Mouse (Mus musculus): ENCODE measurements around the gene Dhrs1. TPM values are rescaled to one million over a fixed set of nuclear protein-coding genes. Genes with fewer than 3 reads are reported as not detected.
A peak's percentile ranks its signal among the peaks of the same experiment; 100 is the strongest.

The Dhrs1 gene
- total RNA-seq, 4 experiments from 2014 or later: 86.1 to 119 (median 97.8) TPM

DNA sequence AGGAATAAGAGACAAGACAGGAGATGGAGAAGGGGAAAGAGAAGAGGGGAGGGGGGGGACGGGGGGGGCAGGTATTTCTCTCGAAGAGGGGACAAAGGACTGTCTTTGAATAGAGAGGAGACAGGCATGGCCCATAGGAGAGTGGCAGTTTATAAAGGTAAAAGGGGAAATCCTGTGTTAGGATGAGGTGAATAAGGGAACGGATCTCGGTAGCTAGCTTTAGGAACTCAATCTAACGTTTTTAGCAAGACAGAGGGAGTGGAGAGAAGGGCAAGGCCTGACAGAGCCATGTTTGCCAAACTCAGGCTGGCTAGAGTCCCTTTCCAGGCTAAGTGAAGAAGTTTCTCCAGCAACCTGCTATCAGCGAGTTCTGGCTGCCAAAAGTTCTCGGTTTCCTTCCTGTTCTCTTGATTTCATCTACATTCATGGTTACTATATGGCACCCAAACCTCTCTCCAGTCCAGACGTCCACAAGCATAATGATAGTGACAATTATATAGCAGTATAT is 23.0 kb downstream of the Dhrs1 start:
- DNase-seq (ENCODE audit: low spot score in 2 of 2): no peak

- peak; percentile 85 to 92 for DNase-seq (ENCODE audit: low spot score in 2 of 2)
Observed at GRCm38 (mm10) chr14:55721700-55722437, 23.6 kb downstream of the Dhrs1 start, which contains the start of gene Rabggta. Rabggta (minus strand) TSS chr14:55722263.

GRCm38 (mm10) chr14:55721076-55721475 is 24.4 kb downstream of the Dhrs1 start:
- no peak for DNase-seq (ENCODE audit: low spot score in 2 of 2)

- no peak for DNase-seq (ENCODE audit: low spot score in 2 of 2)
Observed at GRCm38 (mm10) chr14:55720666-55721065, 24.8 kb downstream of the Dhrs1 start.

DNA sequence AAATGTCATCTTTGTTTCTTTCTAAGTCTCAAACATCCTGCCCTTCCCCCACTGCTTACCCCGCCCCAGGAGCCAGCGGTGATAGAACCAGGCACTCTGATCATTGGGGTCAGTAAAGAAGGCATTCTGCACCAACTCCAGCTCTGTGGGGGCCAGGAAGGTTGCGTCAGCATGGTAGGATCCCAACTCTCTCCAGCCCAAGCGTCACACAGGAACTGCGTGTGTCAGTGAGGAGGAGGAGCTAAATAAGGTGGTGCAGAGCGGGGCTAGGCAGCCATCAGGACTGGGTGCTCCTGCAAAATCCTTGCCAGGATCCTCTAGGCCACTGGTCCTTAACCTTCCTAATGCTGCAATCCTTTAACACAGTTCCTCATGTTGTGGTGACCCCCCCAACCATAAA is 25.8 kb downstream of the Dhrs1 start:
- no peak for DNase-seq (ENCODE audit: low spot score in 2 of 2)

GRCm38 (mm10) chr14:55716884-55717283 is 28.6 kb downstream of the Dhrs1 start:
- no peak for DNase-seq (ENCODE audit: low spot score in 2 of 2)

DNA sequence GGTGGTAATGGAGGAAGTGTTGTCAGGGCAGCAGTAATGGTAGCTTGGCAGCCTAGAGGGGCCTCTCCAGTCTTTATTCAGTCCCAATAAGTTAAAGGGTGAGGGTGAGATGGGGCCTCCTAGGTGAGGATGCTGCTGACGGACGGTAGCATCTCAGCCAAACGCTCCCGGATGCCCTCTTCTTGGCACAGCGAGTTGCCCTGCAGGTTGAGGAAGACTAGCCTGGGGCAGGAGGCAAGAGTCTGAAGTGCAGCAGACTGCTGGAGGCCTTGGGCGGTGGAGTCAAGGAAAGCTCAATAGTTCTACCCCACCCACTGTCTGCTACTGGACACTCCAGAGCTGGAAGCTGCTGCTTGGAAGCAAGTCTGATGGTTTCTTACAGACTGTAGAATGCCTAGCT is 29.2 kb downstream of the Dhrs1 start:
- DNase-seq (ENCODE audit: low spot score in 2 of 2): no peak

DNA sequence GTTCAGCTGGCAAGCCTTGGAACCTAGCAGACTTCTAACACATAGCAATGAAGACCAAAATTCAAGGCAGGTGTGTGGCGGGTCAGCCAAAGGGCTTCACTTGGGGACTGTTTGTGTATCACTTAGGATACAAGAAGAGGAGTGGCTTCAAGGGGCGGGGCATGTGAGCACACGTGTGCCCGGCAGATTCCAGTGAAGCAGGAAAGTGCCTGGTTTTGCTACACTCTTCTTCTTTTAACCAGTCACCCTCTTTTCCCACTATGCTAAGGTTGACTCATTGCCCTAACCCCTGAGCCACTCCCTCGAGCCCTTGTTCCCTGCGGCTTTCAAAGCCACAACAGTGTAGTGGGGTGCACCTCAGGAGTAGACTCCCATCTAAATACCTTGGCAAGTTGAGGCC is 30.6 kb downstream of the Dhrs1 start:
- no peak for DNase-seq (ENCODE audit: low spot score in 2 of 2)

GRCm38 (mm10) chr14:55713729-55714122 is 31.8 kb downstream of the Dhrs1 start, which contains the start of gene Tgm1:
Tgm1 (minus strand) TSS chr14:55713926.
- no peak for DNase-seq (ENCODE audit: low spot score in 2 of 2)

DNA sequence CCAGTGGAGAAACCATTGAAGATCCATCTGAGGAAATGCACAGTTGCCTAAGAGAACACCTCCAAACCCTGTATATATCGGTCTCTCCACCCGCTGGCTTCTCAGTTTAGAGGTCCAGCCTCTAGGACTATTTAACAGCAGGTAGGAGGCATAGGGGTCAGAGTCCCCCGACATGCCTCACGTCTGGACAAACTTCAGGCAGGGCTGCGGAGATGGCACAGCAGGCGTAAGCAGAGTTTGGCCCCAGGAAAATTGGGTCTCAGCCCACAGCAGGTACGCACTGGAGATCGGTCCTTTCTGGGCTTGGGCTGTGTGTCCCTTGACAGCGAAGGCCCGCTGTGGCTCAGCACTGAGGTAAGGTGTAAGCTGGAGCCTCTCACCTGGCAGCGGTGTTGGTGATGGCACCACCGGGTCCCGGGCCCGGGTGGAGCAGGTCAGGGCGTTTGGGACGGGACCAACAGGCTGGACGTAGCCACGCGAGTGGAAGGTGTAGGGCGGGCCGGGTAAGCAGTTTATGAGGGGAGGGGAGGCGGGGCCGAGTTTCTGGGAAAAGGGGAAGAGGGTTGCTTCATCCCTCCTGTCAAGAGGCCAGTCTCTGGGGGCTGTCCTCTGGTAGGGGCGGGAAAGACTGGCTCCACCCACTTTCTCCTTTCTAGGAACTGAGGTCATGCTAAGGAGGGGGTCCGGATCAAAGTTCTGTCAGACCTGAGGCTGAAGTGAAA is 32.3 kb downstream of the Dhrs1 start:
- no peak for DNase-seq (ENCODE audit: low spot score in 2 of 2)

DNA sequence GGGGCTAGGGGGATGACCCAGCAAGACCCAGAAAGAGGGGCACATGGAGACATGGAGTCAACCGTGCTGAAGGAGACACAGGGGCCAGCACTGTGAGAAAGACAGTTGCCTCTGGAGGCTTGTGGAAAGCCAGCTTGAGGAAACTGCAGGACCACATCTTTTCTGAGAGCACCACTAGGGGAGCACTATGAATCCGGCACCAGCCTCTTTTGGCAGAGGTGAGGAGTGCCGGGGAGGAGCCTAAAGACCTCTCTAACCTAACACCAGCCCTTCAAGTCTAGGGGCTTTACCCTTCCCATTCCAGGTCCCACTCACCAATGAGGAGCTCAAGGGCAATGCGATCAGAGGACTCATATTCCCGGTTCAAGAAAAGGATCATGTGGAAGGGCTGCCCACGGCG is 33.7 kb downstream of the Dhrs1 start:
- no peak for DNase-seq (ENCODE audit: low spot score in 2 of 2)

DNA sequence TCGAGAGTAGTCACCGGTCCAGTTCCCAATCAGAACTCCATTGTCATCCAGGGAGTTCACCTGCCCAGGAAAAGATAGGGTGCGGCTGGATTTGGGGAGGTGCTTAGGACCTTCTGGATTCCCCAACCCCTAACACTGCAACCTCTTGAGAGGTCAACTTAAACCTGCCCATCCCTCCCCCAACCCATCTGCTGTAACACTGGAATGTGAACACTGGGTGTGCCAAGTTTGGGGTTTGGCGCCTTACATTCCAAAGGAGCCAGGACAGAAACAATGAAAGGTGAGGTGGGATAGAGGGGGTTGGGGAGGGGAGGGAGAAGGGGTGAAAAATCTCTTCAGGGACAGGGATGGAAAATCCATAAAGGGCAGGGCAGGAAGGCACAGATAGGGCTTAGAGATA is 36.0 kb downstream of the Dhrs1 start:
- no peak for DNase-seq (ENCODE audit: low spot score in 2 of 2)

GRCm38 (mm10) chr14:55707397-55707796 is 38.1 kb downstream of the Dhrs1 start:
- no peak for DNase-seq (ENCODE audit: low spot score in 2 of 2)

GRCm38 (mm10) chr14:55706051-55706600 is 39.4 kb downstream of the Dhrs1 start:
- DNase-seq (ENCODE audit: low spot score in 2 of 2): no peak

- DNase-seq (ENCODE audit: low spot score in 2 of 2): no peak
Observed at GRCm38 (mm10) chr14:55702761-55703160, 42.7 kb downstream of the Dhrs1 start.

DNA sequence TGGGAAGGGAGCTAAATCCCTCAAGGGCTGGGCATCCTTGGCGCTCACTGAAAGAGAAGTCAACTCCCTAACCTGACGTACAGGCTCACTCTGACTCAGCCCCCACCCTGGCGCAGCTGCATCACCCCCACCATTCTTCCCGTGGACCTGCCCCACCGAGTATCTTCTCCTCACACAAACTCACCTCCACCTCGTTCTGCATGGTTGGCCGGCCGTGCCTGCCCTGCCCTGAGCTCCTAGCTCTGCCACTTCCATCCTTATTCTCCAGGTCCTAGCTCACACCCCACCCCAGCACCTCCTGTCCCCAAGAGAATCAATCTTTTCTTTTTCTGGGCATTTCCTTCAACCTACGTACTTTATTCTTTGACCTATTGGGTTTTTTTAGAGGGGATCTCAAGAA is 44.4 kb downstream of the Dhrs1 start:
- no peak for DNase-seq (ENCODE audit: low spot score in 2 of 2)

- DNase-seq (ENCODE audit: low spot score in 2 of 2): no peak
Observed at GRCm38 (mm10) chr14:55697226-55697625, 48.3 kb downstream of the Dhrs1 start.

DNA sequence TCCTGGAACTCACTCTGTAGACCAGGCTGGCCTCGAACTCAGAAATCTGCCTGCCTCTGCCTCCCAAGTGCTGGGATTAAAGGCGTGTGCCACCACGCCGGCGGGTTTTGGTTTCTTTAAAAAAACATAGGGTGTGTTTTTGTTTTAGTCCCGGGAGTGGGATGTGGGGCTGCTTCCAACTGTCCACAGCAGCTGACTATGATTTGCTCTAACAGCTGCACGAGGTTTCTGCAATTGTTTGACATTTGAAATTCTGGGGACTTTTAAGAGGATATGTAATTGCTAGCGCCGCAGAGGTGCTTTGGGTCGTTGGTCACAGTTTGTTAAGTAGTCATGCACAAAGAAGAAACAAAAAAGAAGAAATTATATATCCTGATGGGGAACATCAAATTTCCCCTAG is 56.1 kb downstream of the Dhrs1 start:
- DNase-seq (ENCODE audit: low spot score in 2 of 2): no peak

Data from left cerebral cortex, adult 8-10 months (tissue).